11 mouse cellular contexts compared by ENCODE assay signal in genomic region chr11:20240331-20240730, GRCm38 (mm10).
"Had no signal": no experiment of that assay in that cellular context is flagged by ENCODE, and none has a peak within 500 bp of the region (broad histone marks: within the 10 kb centered on the region; RNA-seq: fewer than 3 reads in every experiment).

No protein-coding gene starts in this region.

- ATAC-seq: liver, embryonic 12.5 days; midbrain, embryonic 16.5 days had no signal

- H3K9me3 ChIP-seq: limb, embryonic 15.5 days; liver, embryonic 12.5 days; midbrain, embryonic 12.5 days had no signal

- DNase-seq: kidney, postnatal 25 days; lung, embryonic 14.5 days; lung, postnatal 10 days; lung, postnatal 4 days; right cerebral cortex, postnatal 14 days; thymus, postnatal 4 days had no signal

- H3K4me3 ChIP-seq: limb, embryonic 15.5 days; liver, embryonic 12.5 days; midbrain, embryonic 12.5 days had no signal

- H3K4me2 ChIP-seq: limb, embryonic 15.5 days; liver, embryonic 12.5 days; lung, embryonic 14.5 days; midbrain, embryonic 12.5 days had no signal

- H3K9ac ChIP-seq: limb, embryonic 15.5 days; liver, embryonic 12.5 days; lung, embryonic 14.5 days; midbrain, embryonic 12.5 days had no signal

- H3K27ac ChIP-seq: limb, embryonic 15.5 days; liver, embryonic 12.5 days; midbrain, embryonic 12.5 days; stomach, postnatal 0 days had no signal

- H3K27me3 ChIP-seq: limb, embryonic 15.5 days; liver, embryonic 12.5 days; midbrain, embryonic 12.5 days had no signal
